Comparison of ENCODE assay signal across 28 mouse cellular contexts in the genomic region with DNA sequence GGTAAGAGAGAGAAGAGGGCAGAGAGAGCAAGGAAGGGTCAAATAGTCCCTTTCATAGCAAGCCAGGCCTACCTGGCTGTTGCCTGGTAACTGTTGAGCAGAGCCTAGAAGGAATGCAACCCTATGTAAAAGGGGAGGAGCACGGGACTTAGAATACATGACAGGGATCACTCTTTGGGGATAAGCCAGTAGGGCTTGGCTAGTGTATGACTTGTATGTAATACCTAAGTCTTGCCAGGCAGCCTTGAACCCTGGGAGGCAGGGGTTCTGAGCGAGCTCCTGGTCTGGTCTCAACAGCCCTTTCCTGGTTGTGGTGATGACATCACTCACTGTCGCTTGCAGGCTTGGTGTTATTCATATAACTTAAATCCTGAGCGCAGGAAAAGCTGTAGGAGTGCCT. TPM values are rescaled to one million over a fixed set of nuclear protein-coding genes. Genes with fewer than 3 reads are reported as not detected.
DNase-seq lines count a peak whose midpoint lies in the region; ATAC-seq and TF ChIP-seq lines count a peak whose summit lies in the region.
"Had no signal": no experiment of that assay in that cellular context is flagged by ENCODE, and none has a peak within 500 bp of the region (broad histone marks: within the 10 kb centered on the region; RNA-seq: fewer than 3 reads in every experiment).

No protein-coding gene starts in this region.

- no peaks in the 10 kb centered on the region for H3K79me2 ChIP-seq in CH12.LX (replicated peaks; ENCODE audit: control insufficient read depth, extremely low read depth, insufficient read depth, poor library complexity, severe bottlenecking)

- DNase-seq in lung, embryonic 14.5 days: no peak
- no peak for DNase-seq in lung, postnatal 4 days
- no peak for DNase-seq in CH12.LX (ENCODE audit: extremely low read depth)
- DNase-seq in fat pad, adult 2 months (ENCODE audit: extremely low read depth, low read depth, low spot score): peak; percentile 82
- no peak for DNase-seq in embryo, embryonic 10.5 days (ENCODE audit: low spot score)
- DNase-seq in heart, postnatal 25 days (ENCODE audit: low spot score): no peak
- DNase-seq: adrenal gland, postnatal 10 days; cerebellum, adult 11-12 months; cerebellum, adult 9-10 months; cerebellum, postnatal 36 days; gastrocnemius, postnatal 10 days; heart, adult 2 months; heart, postnatal 36 days had no signal

- no peaks in the 10 kb centered on the region for H3K36me3 ChIP-seq in lung, embryonic 14.5 days (ENCODE audit: insufficient read depth)
- no peaks in the 10 kb centered on the region for H3K36me3 ChIP-seq in CH12.LX (replicated peaks in 1 of 2; ENCODE audit: control insufficient read depth in 1 of 2, insufficient read depth in 1 of 2, low read length in 1 of 2)
- no peaks in the 10 kb centered on the region for H3K36me3 ChIP-seq in heart, embryonic 12.5 days
- H3K36me3 ChIP-seq: embryonic facial prominence, embryonic 15.5 days; forebrain, embryonic 12.5 days; G1E; hindbrain, embryonic 15.5 days had no signal

- TF ChIP-seq CTCF in lung, embryonic 14.5 days (IDR thresholded peaks at IDR 0.05; ENCODE audit: low read depth): no peak
- TF ChIP-seq CTCF in CH12.LX (conservative IDR thresholded peaks at IDR 0.05 in 1 of 2, IDR thresholded peaks at IDR 0.05 in 1 of 2; ENCODE audit: low read depth in 2 of 2, low read length in 2 of 2): no peak

- TF ChIP-seq EP300 in CH12.LX (IDR thresholded peaks at IDR 0.05; ENCODE audit: low read length): no peak

- no peak for TF ChIP-seq POLR2A in CH12.LX (IDR thresholded peaks at IDR 0.05; ENCODE audit: low read depth, low read length)

- ATAC-seq in lung, embryonic 14.5 days (ENCODE audit: insufficient read depth): 0 out of 2 replicates have a peak, but pooled peaks have one; percentile 24
- no peak for ATAC-seq in heart, embryonic 12.5 days (ENCODE audit: insufficient number of reproducible peaks, low FRiP score)
- ATAC-seq: forebrain, embryonic 16.5 days; inflammation-experienced regulatory T-cells, adult 6 months had no signal

- no peak overlapping the region for H3K27ac ChIP-seq in lung, embryonic 14.5 days (ENCODE audit: low read depth)
- H3K27ac ChIP-seq in CH12.LX (ENCODE audit: insufficient read depth, low read depth): peak overlapping the region; percentile 21; the same call in 1 of the 2 replicates
- H3K27ac ChIP-seq in heart, embryonic 12.5 days (ENCODE audit: poor library complexity, severe bottlenecking): no peak overlapping the region
- H3K27ac ChIP-seq: embryonic facial prominence, embryonic 15.5 days; forebrain, embryonic 12.5 days; heart, adult 2 months; hindbrain, embryonic 15.5 days had no signal

- no peaks in the 10 kb centered on the region for H3K27me3 ChIP-seq in lung, embryonic 14.5 days (ENCODE audit: insufficient read depth, low read length)
- H3K27me3 ChIP-seq in CH12.LX (replicated peaks): no peaks in the 10 kb centered on the region
- no peaks in the 10 kb centered on the region for H3K27me3 ChIP-seq in heart, embryonic 12.5 days (replicated peaks)
- H3K27me3 ChIP-seq: embryonic facial prominence, embryonic 15.5 days; forebrain, embryonic 12.5 days; hindbrain, embryonic 15.5 days had no signal

- no peak overlapping the region for H3K4me3 ChIP-seq in lung, embryonic 14.5 days (ENCODE audit: low read depth, low read length)
- H3K4me3 ChIP-seq in CH12.LX (replicated peaks in 1 of 3; ENCODE audit: low read depth in 2 of 3, low read length in 2 of 3, poor library complexity in 1 of 3): no peak overlapping the region
- H3K4me3 ChIP-seq in heart, embryonic 12.5 days: no peak overlapping the region
- H3K4me3 ChIP-seq: embryonic facial prominence, embryonic 15.5 days; erythroblast, embryonic 14.5 days; forebrain, embryonic 12.5 days; heart, adult 2 months; hindbrain, embryonic 15.5 days had no signal

- no peak overlapping the region for H3K9ac ChIP-seq in lung, embryonic 14.5 days
- H3K9ac ChIP-seq in CH12.LX (ENCODE audit: insufficient read depth, low read depth): no peak overlapping the region
- no peak overlapping the region for H3K9ac ChIP-seq in heart, embryonic 12.5 days
- H3K9ac ChIP-seq: embryonic facial prominence, embryonic 15.5 days; forebrain, embryonic 12.5 days; hindbrain, embryonic 15.5 days had no signal

- no peaks in the 10 kb centered on the region for H3K4me1 ChIP-seq in lung, embryonic 14.5 days (ENCODE audit: insufficient read depth)
- peaks cover 29 to 44% of the 10 kb centered on the region in 2 experiments for H3K4me1 ChIP-seq in CH12.LX (ENCODE audit: control insufficient read depth in 1 of 2, insufficient read depth in 2 of 2)
- no peaks in the 10 kb centered on the region for H3K4me1 ChIP-seq in heart, embryonic 12.5 days (replicated peaks)
- H3K4me1 ChIP-seq: forebrain, embryonic 12.5 days; hindbrain, embryonic 15.5 days had no signal

- intact Hi-C loops in heart, postnatal 25 days (cut with DNase I): no loop called here

- in situ Hi-C loops in CH12.LX (cut with MboI; ENCODE audit: low pct_ligation_motif_present, low pct_unique_long_range_greater_than_20kb, low sequenced_read_pairs): loop anchor here (25.0 kb wide), 1 partner anchor 373 kb away; no protein-coding TSS in a partner anchor

- no peak for TF ChIP-seq RAD21 in CH12.LX (IDR thresholded peaks at IDR 0.05; ENCODE audit: low read depth, low read length)

- H3K4me2 ChIP-seq in lung, embryonic 14.5 days: no peak overlapping the region
- H3K4me2 ChIP-seq in CH12.LX (ENCODE audit: insufficient read depth, low read depth, poor library complexity, severe bottlenecking): no peak overlapping the region
- no peak overlapping the region for H3K4me2 ChIP-seq in heart, embryonic 12.5 days
- H3K4me2 ChIP-seq: embryonic facial prominence, embryonic 15.5 days; forebrain, embryonic 12.5 days; heart, embryonic 11.5 days; hindbrain, embryonic 15.5 days had no signal

- no peaks in the 10 kb centered on the region for H3K9me3 ChIP-seq in lung, embryonic 14.5 days (ENCODE audit: low read depth, low read length)
- peaks cover 7% of the 10 kb centered on the region for H3K9me3 ChIP-seq in CH12.LX (replicated peaks; ENCODE audit: low read length)
- H3K9me3 ChIP-seq in heart, embryonic 12.5 days (replicated peaks): peaks cover 4% of the 10 kb centered on the region; the same call in 1 of the 2 replicates
- H3K9me3 ChIP-seq: embryonic facial prominence, embryonic 15.5 days; forebrain, embryonic 12.5 days; hindbrain, embryonic 15.5 days had no signal

- 72% methylated on average over 4 of the region's 4 CpGs for WGBS in lung, embryonic 14.5 days
- WGBS in heart, embryonic 12.5 days: 71% methylated on average over 4 of the region's 4 CpGs

- dilution Hi-C loops in CH12.LX (cut with MboI; ENCODE audit: extremely low pct_ligation_motif_present, extremely low pct_unique_long_range_greater_than_20kb, low sequenced_read_pairs): no loop called here

TF ChIP-seq in CH12.LX, 34 proteins besides CTCF, POLR2A, EP300 and RAD21 (continues in another document):
- TF ChIP-seq MYC (IDR thresholded peaks at IDR 0.05; ENCODE audit: low read depth, low read length): no peak
- no peak for TF ChIP-seq NELFE (IDR thresholded peaks at IDR 0.05; ENCODE audit: low read depth, low read length)
- TF ChIP-seq MAZ (IDR thresholded peaks at IDR 0.05; ENCODE audit: low read depth, low read length): no peak
- TF ChIP-seq UBTF (IDR thresholded peaks at IDR 0.05; ENCODE audit: low read depth, low read length): no peak
- TF ChIP-seq TCF12 (IDR thresholded peaks at IDR 0.05; ENCODE audit: low read depth, low read length): no peak
- no peak for TF ChIP-seq MXI1 (IDR thresholded peaks at IDR 0.05; ENCODE audit: low read depth, low read length)
- no peak for TF ChIP-seq KAT2A (IDR thresholded peaks at IDR 0.05; ENCODE audit: insufficient replicate concordance, low read length)
- TF ChIP-seq RCOR1 (conservative IDR thresholded peaks at IDR 0.05; ENCODE audit: low read depth, low read length): no peak
- no peak for TF ChIP-seq TBP (conservative IDR thresholded peaks at IDR 0.05; ENCODE audit: low read depth, low read length)
- TF ChIP-seq POLR2AphosphoS2 (IDR thresholded peaks at IDR 0.05; ENCODE audit: low read depth, low read length): no peak

RNA-seq across cellular contexts. Expression of a gene that starts 21.5 kb away (rescaled TPM):
- polyA plus RNA-seq in lung, embryonic 14.5 days (2014; fragmentation: Nextera tagmentation; extraction: Ambion mirVana): 164 and 183 TPM in 2 replicates
- 0.25 TPM in 1 of 2 replicates, not detected in the other for total RNA-seq in CH12.LX (2012; rRNA removed)
- total RNA-seq in CH12.LX (2014; rRNA removed): not detected in 2 replicates
- polyA plus RNA-seq in CH12.LX (2012; ENCODE audit: insufficient read length, low read depth): not detected in 2 replicates
- polyA plus RNA-seq in heart, embryonic 12.5 days (2016; fragmentation: Nextera tagmentation; extraction: Ambion mirVana): 41.8 and 41.9 TPM in 2 replicates
- total RNA-seq in heart, postnatal 25 days (2021): 100 to 1,000 TPM; 102 to 111 TPM
- total RNA-seq: G1E had no signal
- polyA plus RNA-seq: G1E had no signal

RNA-seq across cellular contexts. Expression of a gene that starts 22.0 kb away (rescaled TPM):
- polyA plus RNA-seq in lung, embryonic 14.5 days (2014; fragmentation: Nextera tagmentation; extraction: Ambion mirVana): 35.4 and 42.5 TPM in 2 replicates
- total RNA-seq in CH12.LX (2012; rRNA removed): 55.5 and 62.0 TPM in 2 replicates
- total RNA-seq in CH12.LX (2014; rRNA removed): 32.9 and 33.6 TPM in 2 replicates
- polyA plus RNA-seq in CH12.LX (2012; ENCODE audit: insufficient read length, low read depth): 10.9 and 14.8 TPM in 2 replicates
- polyA plus RNA-seq in heart, embryonic 12.5 days (2016; fragmentation: Nextera tagmentation; extraction: Ambion mirVana): 3.0 and 3.1 TPM in 2 replicates
- total RNA-seq in heart, postnatal 25 days (2021): 1 to 10 TPM; 1.6 to 2.8 TPM
- polyA plus RNA-seq: G1E had no signal

RNA-seq across cellular contexts. Expression of a gene that starts 28.7 kb away (rescaled TPM):
- polyA plus RNA-seq in lung, embryonic 14.5 days (2014; fragmentation: Nextera tagmentation; extraction: Ambion mirVana): 0.49 and 1.1 TPM in 2 replicates
- total RNA-seq in CH12.LX (2012; rRNA removed): not detected in 2 replicates
- total RNA-seq in CH12.LX (2014; rRNA removed): not detected in 2 replicates
- not detected in 2 replicates for polyA plus RNA-seq in CH12.LX (2012; ENCODE audit: insufficient read length, low read depth)
- not detected in 2 replicates for polyA plus RNA-seq in heart, embryonic 12.5 days (2016; fragmentation: Nextera tagmentation; extraction: Ambion mirVana)
- total RNA-seq in heart, postnatal 25 days (2021): under 1 TPM in 1 of 2 experiments, not detected in 1; 0.42 TPM
- total RNA-seq: G1E had no signal
- polyA plus RNA-seq: embryonic facial prominence, embryonic 11.5 days; erythroblast, embryonic 14.5 days; forebrain, embryonic 12.5 days; G1E; hindbrain, embryonic 11.5 days had no signal

RNA-seq across cellular contexts. Expression of a gene that starts 33.2 kb away (rescaled TPM):
- polyA plus RNA-seq in lung, embryonic 14.5 days (2014; fragmentation: Nextera tagmentation; extraction: Ambion mirVana): 1,035 and 1,087 TPM in 2 replicates
- total RNA-seq in CH12.LX (2012; rRNA removed) (128 and 136 TPM in 2 replicates), CH12.LX (2014; rRNA removed) (314 and 381 TPM in 2 replicates)
- polyA plus RNA-seq in CH12.LX (2012; ENCODE audit: insufficient read length, low read depth): 159 and 213 TPM in 2 replicates
- 442 and 446 TPM in 2 replicates for polyA plus RNA-seq in heart, embryonic 12.5 days (2016; fragmentation: Nextera tagmentation; extraction: Ambion mirVana)
- 100 to 1,000 TPM in 1 of 2 experiments, 10 to 100 TPM in 1; 96.7 to 116 TPM for total RNA-seq in heart, postnatal 25 days (2021)

RNA-seq across cellular contexts. Expression of a gene that starts 33.3 kb away (rescaled TPM):
- not detected in 2 replicates for polyA plus RNA-seq in lung, embryonic 14.5 days (2014; fragmentation: Nextera tagmentation; extraction: Ambion mirVana)
- not detected in 2 replicates for total RNA-seq in CH12.LX (2012; rRNA removed)
- total RNA-seq in CH12.LX (2014; rRNA removed): not detected in 2 replicates
- polyA plus RNA-seq in CH12.LX (2012; ENCODE audit: insufficient read length, low read depth): not detected in 2 replicates
- polyA plus RNA-seq in heart, embryonic 12.5 days (2016; fragmentation: Nextera tagmentation; extraction: Ambion mirVana): not detected in 2 replicates
- total RNA-seq in heart, postnatal 25 days (2021): not detected
- total RNA-seq: adrenal gland, postnatal 10 days; adrenal gland, postnatal 4 days; G1E; gastrocnemius, postnatal 10 days; gastrocnemius, postnatal 4 days; heart, adult 2 months had no signal
- polyA plus RNA-seq: embryonic facial prominence, embryonic 11.5 days; embryonic facial prominence, embryonic 15.5 days; erythroblast, embryonic 14.5 days; forebrain, embryonic 12.5 days; forebrain, embryonic 16.5 days; frontal cortex, adult 2 months; G1E; heart, adult 2 months; heart, embryonic 16.5 days; hindbrain, embryonic 11.5 days; hindbrain, embryonic 15.5 days; inflammation-experienced regulatory T-cells, adult 6 months had no signal

Comparison
In these comparisons a context has a peak if more than half of its experiments do, and no peak if none do; other contexts are left out.
1. RNA of a gene that starts 21.5 kb away (polyA plus RNA-seq): 164 to 183 TPM in lung, embryonic 14.5 days and 41.8 to 41.9 TPM in heart, embryonic 12.5 days; not detected in CH12.LX; every median in the first group is over 10 times any median in the second.